Mouse (Mus musculus) hindbrain, embryonic 12.5 days (tissue): Measurements from ENCODE around the gene Sash3. TPM values are rescaled to one million over a fixed set of nuclear protein-coding genes. Genes with fewer than 3 reads are reported as not detected.

Experiments
- polyA plus RNA-seq: library from polyadenylated mRNA; unstranded; fragments of >200 nt; fragmentation: Nextera tagmentation; extraction: Ambion mirVana; gene quantifications from 2 replicates; pipeline ENCODE4 v1.2.1, GENCODE M21; 2016

The Sash3 gene
- polyA plus RNA-seq, 1 experiment from 2014 or later: 1.0 TPM

Other genes with a start within 250 kb of the Sash3 start
- 27.0 and 28.4 TPM in 2 replicates for gene Ocrl, start 234.0 kb upstream of the Sash3 start, polyA plus RNA-seq
- 4.4 and 4.6 TPM in 2 replicates for gene Apln, start 111.6 kb upstream of the Sash3 start, polyA plus RNA-seq
- 2.3 and 3.3 TPM in 2 replicates for gene Xpnpep2, start 37.7 kb upstream of the Sash3 start, polyA plus RNA-seq
- gene Zdhhc9, start 62.4 kb downstream of the Sash3 start, polyA plus RNA-seq: 8.0 and 8.3 TPM in 2 replicates
- gene Utp14a, start 110.4 kb downstream of the Sash3 start, polyA plus RNA-seq: 18.7 and 19.7 TPM in 2 replicates
- gene Bcorl1, start 194.9 kb downstream of the Sash3 start, polyA plus RNA-seq: 8.0 and 9.5 TPM in 2 replicates